Mouse (Mus musculus) embryonic facial prominence, embryonic 10.5 days (tissue): Measurements from ENCODE around the gene Nav3. TPM values are rescaled to one million over a fixed set of nuclear protein-coding genes. Genes with fewer than 3 reads are reported as not detected.
"Not testable (repeated sequence)": the region's sequence is repeated elsewhere in the genome, so short reads cannot be mapped to it uniquely, and the experiment has no call there.

Experiments used
- DNase-seq: peaks from one replicate; pipeline ENCODE4 v3.0.0-alpha.2; 2017; ENCODE audit warnings: low spot score
- H3K27ac ChIP-seq: fragments of 300-500 bp; sonication (generic); replicated peaks from 2 replicates; pipeline ENCODE4 v1.5.1; 2016; ENCODE audit warnings: mild to moderate bottlenecking
- H3K27me3 ChIP-seq: fragments of 300-500 bp; sonication (generic); replicated peaks from 2 replicates; pipeline ENCODE4 v1.6.1; 2016; ENCODE audit warnings: low read depth, mild to moderate bottlenecking; ENCODE audit not compliant: poor library complexity, severe bottlenecking
- H3K36me3 ChIP-seq: fragments of 300-500 bp; sonication (generic); replicated peaks from 2 replicates; pipeline ENCODE4 v1.6.1; 2016; ENCODE audit warnings: mild to moderate bottlenecking, moderate library complexity
- H3K4me1 ChIP-seq: fragments of 300-500 bp; sonication (generic); 2 replicates; pipeline ENCODE4 v1.6.1; 2016
- H3K4me3 ChIP-seq: fragments of 300-500 bp; sonication (generic); 2 replicates; pipeline ENCODE4 v1.5.1; 2016; ENCODE audit warnings: mild to moderate bottlenecking, moderate library complexity
- H3K9me3 ChIP-seq: fragments of 300-500 bp; sonication (generic); 2 replicates; pipeline ENCODE4 v1.6.1; 2016; ENCODE audit warnings: mild to moderate bottlenecking
- WGBS: fragments of 180-500 bp; shearing (Covaris S2); methylation state at CpG from one replicate; pipeline ENCODE4 v1.1.7; 2016; 5-methylcytosine and 5-hydroxymethylcytosine counted together
- polyA plus RNA-seq: library from polyadenylated mRNA; unstranded; fragments of >200 nt; fragmentation: Nextera tagmentation; extraction: Ambion mirVana; gene quantifications from 2 replicates; pipeline ENCODE4 v1.2.1, GENCODE M21; 2016

The Nav3 gene
- polyA plus RNA-seq, 1 experiment from 2014 or later = 2.1 TPM

DNA sequence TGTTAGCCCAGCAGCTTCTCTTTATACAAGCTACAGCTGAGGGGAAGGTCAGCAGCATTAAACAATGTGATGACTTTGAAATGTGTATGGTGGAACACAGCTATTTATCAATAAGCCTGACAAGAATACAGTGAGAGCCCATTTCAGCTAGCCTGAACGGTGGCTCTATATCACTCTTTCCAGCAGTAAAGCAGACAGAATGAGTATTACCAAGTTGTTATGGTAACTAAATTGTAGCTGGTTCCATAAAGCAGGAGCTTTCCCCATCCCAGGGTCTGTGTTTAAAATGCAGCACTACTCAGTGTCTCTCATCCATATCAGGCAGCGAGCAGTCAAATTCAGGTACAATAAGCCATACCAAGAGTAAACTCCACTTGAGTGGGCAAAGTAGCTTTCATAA, 27.0 kb downstream of the Nav3 start:
- no peaks in the 10 kb centered on the region for H3K36me3 ChIP-seq
- H3K27ac ChIP-seq = no peak overlapping the region
- peaks cover 5% of the 10 kb centered on the region for H3K4me1 ChIP-seq
- H3K27me3 ChIP-seq = no peaks in the 10 kb centered on the region
- no peak for DNase-seq
- no peak overlapping the region for H3K4me3 ChIP-seq
- 88% methylated on average over 2 of the region's 2 CpGs for WGBS
- no peaks in the 10 kb centered on the region for H3K9me3 ChIP-seq

DNA sequence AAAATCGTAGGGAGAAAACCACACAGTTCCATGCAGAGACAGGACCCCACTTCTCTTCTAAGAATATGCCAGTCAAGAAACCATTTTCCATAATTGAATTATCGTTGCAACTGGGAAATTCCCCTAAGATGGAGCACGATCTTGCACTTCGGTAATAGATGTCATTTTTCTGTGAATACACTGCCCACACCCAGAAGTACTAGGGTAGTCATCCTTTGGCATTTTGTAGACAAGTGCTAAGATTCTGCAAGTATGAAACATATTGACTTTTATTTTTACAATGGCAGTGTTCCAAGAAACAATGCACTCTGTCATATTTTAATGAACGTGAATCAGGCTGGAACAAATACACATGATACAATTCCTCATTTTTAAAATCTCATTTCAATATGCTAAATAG, 34.5 kb downstream of the Nav3 start:
- 83% methylated on average over 5 of the region's 5 CpGs for WGBS
- no peak overlapping the region for H3K27ac ChIP-seq
- H3K27me3 ChIP-seq = no peaks in the 10 kb centered on the region

DNA sequence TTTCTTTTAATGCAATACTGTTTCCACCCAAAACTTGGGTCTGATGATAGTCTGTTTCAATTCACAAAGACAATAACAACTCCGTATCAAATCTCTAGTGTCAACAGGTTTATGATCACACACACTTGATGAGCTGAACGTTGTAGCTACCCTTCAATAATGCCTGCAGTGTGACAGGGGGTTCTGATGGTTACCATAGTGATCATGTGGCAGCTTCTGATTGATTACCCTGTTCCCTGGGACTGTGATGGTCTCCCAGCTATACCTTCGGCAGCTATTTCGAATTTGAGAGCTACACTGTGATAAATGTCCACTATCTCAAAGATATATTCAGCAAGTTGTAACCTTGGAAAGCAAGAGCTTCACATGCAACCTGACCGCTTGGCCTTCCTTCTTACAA, 39.0 kb downstream of the Nav3 start:
- no peak for DNase-seq
- H3K36me3 ChIP-seq = no peaks in the 10 kb centered on the region
- H3K27me3 ChIP-seq = no peaks in the 10 kb centered on the region
- no peaks in the 10 kb centered on the region for H3K4me1 ChIP-seq
- no peaks in the 10 kb centered on the region for H3K9me3 ChIP-seq
- H3K4me3 ChIP-seq = no peak overlapping the region
- WGBS = 82% methylated on average over 5 of the region's 5 CpGs
- H3K27ac ChIP-seq = no peak overlapping the region

More for the DNA sequence above, 34.5 kb downstream of the Nav3 start:
- no peak for DNase-seq
- Histone ChIP-seq H3K4me1 (no peaks in the 10 kb centered on the region), H3K9me3 (no peaks in the 10 kb centered on the region), H3K4me3 (no peak overlapping the region), H3K36me3 (no peaks in the 10 kb centered on the region)

DNA sequence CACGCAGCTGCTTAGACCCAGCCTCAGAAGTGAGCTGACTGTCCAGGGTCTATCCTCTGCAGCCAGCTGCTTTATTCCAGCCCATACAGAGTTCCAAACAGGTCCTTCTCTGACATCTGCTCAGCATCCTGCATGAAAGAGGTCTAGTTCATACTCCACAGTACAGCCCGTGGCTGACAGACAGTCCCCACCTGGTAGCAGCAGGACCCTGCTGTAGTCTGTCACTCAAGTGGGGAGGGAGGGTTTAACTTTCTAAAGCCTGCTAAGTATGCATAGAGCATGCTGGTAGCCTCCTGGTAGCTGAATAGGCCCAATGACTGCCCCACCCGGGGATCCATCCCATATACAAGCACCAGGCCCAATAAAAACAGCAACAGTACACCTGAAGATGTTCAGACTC, 40.4 kb downstream of the Nav3 start:
- Histone ChIP-seq H3K27me3 (no peaks in the 10 kb centered on the region), H3K4me1 (no peaks in the 10 kb centered on the region), H3K36me3 (no peaks in the 10 kb centered on the region), H3K4me3 (no peak overlapping the region), H3K27ac (no peak overlapping the region), H3K9me3 (no peaks in the 10 kb centered on the region)
- WGBS = 60% methylated on average over 3 of the region's 3 CpGs
- no peak for DNase-seq

DNA sequence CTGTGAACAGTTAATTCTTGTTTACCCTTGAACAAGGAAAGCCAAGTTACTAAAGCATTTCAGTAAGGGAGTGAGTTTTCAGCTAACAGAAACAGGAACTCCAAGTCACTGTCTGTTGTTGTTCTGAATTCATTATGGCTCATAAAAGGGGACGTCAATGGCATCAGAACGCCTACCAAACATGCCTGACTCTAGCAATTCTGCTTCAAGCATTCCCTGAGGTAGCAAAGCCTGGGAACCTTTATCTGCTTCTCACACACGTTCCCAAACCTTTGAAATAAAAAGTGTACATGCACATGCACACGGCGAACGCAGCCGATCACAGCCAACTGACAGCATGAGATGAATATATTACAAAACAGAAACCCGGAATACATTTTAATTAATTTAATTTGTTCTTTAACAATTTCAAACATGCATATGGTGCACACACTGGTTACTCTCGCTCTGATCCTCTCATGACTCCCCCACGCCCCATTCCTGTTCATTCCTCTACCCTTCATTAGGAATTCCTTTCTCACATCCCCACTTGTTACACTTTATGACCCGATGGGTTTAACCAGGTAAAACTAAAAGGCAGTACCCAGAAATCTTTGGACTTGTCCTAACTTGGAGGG, 42.6 kb downstream of the Nav3 start:
- no peaks in the 10 kb centered on the region for H3K36me3 ChIP-seq
- H3K4me1 ChIP-seq = no peaks in the 10 kb centered on the region
- no peak overlapping the region for H3K27ac ChIP-seq
- 93% methylated on average over 11 of the region's 11 CpGs for WGBS
- H3K27me3 ChIP-seq = no peaks in the 10 kb centered on the region
- no peak for DNase-seq
- H3K4me3 ChIP-seq = no peak overlapping the region
- H3K9me3 ChIP-seq = no peaks in the 10 kb centered on the region

DNA sequence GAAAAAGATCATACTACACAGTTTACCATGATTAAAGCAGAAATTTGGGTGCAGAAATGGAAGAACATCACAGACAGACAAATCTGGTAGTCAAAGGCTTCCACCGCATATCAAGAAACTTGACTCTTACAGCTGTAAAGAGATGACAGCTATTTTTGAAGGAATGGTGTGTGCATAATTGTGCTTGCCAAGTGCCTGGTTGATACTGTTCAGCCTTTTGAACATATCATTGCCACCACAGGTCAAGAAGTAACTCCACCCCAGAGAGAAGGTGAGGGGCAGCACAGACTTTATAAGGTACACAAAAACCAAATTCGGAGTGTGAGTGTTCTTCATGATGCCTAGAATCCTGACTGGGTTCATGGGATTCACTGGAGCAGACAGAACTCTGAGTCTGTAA, 53.1 kb downstream of the Nav3 start:
- WGBS = 94% methylated on average over 2 of the region's 2 CpGs
- no peak for DNase-seq
- Histone ChIP-seq H3K4me3 (no peak overlapping the region), H3K27ac (no peak overlapping the region), H3K4me1 (no peaks in the 10 kb centered on the region), H3K9me3 (no peaks in the 10 kb centered on the region), H3K27me3 (no peaks in the 10 kb centered on the region), H3K36me3 (no peaks in the 10 kb centered on the region)

DNA sequence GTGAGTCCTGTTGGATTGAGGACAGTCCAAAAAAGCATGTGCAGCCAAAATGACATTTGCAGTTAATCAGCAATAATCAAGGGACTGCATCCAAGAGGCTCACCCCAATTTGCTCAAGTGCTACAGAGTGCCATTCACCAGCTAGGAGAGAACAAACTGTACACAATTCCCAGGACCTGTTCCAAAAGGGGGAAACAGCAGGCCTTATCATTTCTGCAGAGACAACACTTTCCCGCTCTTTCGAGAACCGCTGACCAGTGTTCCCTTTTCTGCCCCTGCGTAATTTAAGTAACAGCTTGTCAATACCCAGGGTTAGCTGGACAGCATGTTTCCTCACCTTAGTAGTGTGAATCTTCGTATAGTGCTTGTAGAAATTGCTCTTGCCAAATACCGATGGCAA, 55.4 kb downstream of the Nav3 start:
- no peak overlapping the region for H3K4me3 ChIP-seq
- H3K4me1 ChIP-seq = no peaks in the 10 kb centered on the region
- no peaks in the 10 kb centered on the region for H3K27me3 ChIP-seq
- H3K9me3 ChIP-seq = no peaks in the 10 kb centered on the region
- WGBS = 89% methylated on average over 6 of the region's 6 CpGs
- DNase-seq = no peak
- no peak overlapping the region for H3K27ac ChIP-seq
- H3K36me3 ChIP-seq = no peaks in the 10 kb centered on the region

DNA sequence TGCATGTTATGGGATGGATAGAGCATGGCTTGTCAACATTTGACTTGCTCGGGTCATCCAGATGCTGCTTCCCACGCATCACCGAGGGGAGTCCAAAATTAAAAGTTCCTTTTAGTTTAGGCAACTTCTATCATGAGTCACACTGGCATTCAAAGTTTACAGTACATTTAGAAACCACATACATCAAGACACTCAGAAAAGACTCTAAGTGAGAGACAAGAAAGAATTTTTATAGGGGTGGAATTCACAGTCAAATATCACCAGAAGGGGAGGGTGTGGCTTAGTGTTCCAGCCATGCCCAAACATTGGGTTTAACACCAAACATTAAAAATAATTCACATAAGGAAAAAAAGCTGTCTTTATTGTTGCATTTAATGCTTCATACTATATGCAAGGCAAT, 57.4 kb downstream of the Nav3 start:
- H3K36me3 ChIP-seq = no peaks in the 10 kb centered on the region
- H3K27ac ChIP-seq = no peak overlapping the region
- H3K9me3 ChIP-seq = no peaks in the 10 kb centered on the region
- WGBS = 92% methylated on average over 3 of the region's 3 CpGs
- no peak for DNase-seq
- H3K4me1 ChIP-seq = no peaks in the 10 kb centered on the region
- no peaks in the 10 kb centered on the region for H3K27me3 ChIP-seq
- H3K4me3 ChIP-seq = no peak overlapping the region

DNA sequence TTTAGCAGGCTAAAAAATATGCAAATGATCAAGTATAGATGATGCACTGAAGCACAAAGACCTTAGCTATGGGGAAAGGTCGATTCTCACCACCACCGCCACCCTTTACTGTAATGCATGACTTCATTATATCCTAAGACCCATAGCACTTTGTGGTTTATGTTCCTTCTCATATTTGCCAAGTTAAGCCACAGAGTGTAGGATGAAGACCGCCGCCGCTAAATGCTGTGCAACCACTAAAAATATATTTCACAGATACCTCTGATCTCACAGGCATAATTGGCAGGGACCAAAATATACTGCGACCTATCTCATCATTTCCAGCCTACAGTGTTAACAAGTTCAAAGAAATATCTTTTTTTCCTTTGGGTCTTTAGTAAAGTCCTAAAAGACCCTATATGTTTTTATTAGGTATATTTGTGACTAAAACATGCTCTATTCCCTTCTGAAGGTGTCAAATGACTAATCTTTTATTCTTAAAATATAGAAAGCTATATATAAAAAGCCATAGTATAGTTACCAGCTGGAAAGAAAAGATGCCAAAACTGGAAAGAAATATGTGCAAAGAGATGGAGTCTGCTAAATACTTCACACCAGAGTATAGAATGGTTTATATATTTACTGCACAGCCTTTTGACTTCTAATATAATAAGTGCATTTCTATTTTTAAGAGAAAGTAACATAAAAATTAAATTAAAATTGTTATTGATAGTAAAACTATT, 69.4 kb downstream of the Nav3 start:
- Histone ChIP-seq H3K4me3 (no peak overlapping the region), H3K36me3 (no peaks in the 10 kb centered on the region), H3K27ac (no peak overlapping the region), H3K9me3 (no peaks in the 10 kb centered on the region), H3K4me1 (no peaks in the 10 kb centered on the region), H3K27me3 (no peaks in the 10 kb centered on the region)
- no peak for DNase-seq
- 94% methylated on average over 6 of the region's 6 CpGs for WGBS

DNA sequence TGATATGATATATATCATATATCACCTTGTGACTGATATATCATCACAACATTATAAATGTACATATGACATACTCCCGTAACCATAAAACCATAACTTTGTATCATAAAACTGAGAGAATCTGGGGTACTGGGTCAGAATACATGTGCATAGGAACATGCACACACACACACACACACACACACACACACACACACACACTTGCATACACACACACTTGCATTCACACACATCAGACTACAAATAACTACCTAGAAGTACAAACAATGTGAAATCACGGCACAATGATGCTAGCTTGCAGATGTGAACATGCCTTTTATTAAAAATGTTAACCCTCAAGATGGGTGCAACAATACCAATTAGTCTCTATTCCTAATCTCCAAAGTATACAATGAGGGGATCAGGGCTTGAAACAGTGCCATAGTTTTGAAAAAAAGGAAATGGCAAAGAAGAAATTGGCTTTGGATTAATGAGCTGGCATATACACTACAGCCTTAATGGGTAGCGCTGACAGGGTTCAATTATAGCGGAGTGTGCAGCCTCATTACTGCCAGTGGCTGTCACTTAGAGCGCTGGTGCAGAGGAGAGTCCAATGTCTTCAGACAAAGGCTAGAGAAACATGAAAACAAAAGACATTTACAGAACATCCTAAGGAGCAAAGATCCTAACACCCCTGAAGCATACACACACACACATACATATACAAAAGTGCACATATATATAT, 72.3 kb downstream of the Nav3 start:
- not testable (repeated sequence) for H3K4me3 ChIP-seq, H3K27ac ChIP-seq, H3K4me1 ChIP-seq, DNase-seq, H3K36me3 ChIP-seq, H3K27me3 ChIP-seq, H3K9me3 ChIP-seq
- 84% methylated on average over 5 of the region's 5 CpGs for WGBS

DNA sequence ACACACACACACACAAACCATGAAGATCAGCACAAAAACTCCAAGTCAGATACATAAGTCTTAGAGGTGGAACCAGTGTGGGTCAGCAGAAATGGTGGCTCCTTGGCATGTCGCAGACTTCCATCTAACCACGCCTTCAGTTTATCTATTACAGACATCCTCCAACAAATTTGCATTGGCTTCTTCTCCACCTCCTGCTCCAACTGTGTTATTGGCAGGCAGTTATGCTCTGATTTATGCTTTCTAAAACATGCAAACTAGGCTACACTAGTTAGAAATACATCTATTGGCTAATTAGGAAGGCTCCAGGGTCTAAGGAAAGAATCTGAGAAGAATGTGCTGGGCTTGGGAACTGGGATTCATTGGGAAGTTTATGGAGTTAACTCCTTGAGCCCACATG, 75.2 kb downstream of the Nav3 start:
- Histone ChIP-seq H3K4me1 (no peaks in the 10 kb centered on the region), H3K4me3 (no peak overlapping the region), H3K27me3 (no peaks in the 10 kb centered on the region), H3K36me3 (no peaks in the 10 kb centered on the region), H3K9me3 (no peaks in the 10 kb centered on the region), H3K27ac (no peak overlapping the region)
- DNase-seq = no peak
- WGBS = 94% methylated on average over 2 of the region's 2 CpGs

DNA sequence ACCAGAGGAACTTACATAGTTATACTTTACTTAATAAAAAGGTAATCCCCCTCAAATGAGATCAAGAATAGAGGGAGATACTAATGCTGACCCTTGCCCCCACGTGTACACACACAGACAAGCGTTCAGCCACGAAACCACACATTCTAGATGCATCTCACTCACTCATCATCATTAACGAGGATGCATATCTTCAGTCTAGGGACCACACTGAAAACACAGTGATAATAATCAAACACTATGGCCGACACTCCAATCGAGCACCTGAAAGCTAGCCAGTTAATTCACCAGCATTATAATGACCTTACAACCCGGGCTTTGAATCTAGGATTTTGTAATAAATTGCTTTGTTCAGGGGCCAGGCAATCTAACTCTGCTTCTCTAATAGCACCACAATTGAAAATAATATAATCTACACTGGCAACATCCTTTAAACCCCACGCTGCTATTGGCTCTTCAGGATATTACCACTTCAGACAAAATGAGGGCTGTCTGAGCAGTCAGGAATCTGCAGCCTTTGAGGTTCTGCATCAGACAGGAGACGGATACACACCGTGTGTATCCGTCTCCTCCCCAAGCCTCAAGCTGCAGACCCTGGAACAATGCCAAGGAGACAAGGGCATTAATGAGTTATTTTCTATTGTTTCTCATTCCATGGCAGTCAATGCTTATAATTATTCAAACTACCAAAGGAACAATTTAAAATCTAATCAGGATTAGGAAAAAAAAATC, 83.1 kb downstream of the Nav3 start:
- Histone ChIP-seq H3K36me3 (no peaks in the 10 kb centered on the region), H3K4me3 (no peak overlapping the region), H3K27ac (no peak overlapping the region), H3K27me3 (no peaks in the 10 kb centered on the region), H3K4me1 (no peaks in the 10 kb centered on the region), H3K9me3 (no peaks in the 10 kb centered on the region)
- no peak for DNase-seq
- 81% methylated on average over 11 of the region's 11 CpGs for WGBS
